Mouse (Mus musculus) liver, embryonic 16.5 days (tissue): ENCODE measurements around the gene Rgl1. TPM values are rescaled to one million over a fixed set of nuclear protein-coding genes. Genes with fewer than 3 reads are reported as not detected.

Source experiments
- ATAC-seq: fragments of 200-750 bp; cut with Nextera tagmentation; 2 replicates; pipeline ENCODE4 v1.8.0; 2017; ENCODE audit warnings: low read depth, mild to moderate bottlenecking, moderate number of reproducible peaks, moderate library complexity
- H3K27ac ChIP-seq: fragments of 300-500 bp; sonication (generic); 2 replicates; pipeline ENCODE4 v1.5.1; 2014; ENCODE audit warnings: mild to moderate bottlenecking, low read length
- H3K27me3 ChIP-seq: fragments of 300-500 bp; sonication (generic); 2 replicates; pipeline ENCODE4 v1.6.1; 2014; ENCODE audit warnings: low read depth, low read length, mixed read lengths; ENCODE audit not compliant: control insufficient read depth, insufficient read depth
- H3K36me3 ChIP-seq: fragments of 300-500 bp; sonication (generic); 2 replicates; pipeline ENCODE4 v1.6.1; 2014; ENCODE audit warnings: mild to moderate bottlenecking; ENCODE audit not compliant: control insufficient read depth, insufficient read depth
- H3K4me1 ChIP-seq: fragments of 300-500 bp; sonication (generic); 2 replicates; pipeline ENCODE4 v1.6.1; 2014; ENCODE audit warnings: low read depth, low read length, mixed read lengths; ENCODE audit not compliant: control insufficient read depth
- H3K4me2 ChIP-seq: fragments of 300-500 bp; sonication (generic); 2 replicates; pipeline ENCODE4 v1.6.1; 2014; ENCODE audit warnings: low read depth, low read length, mixed read lengths
- H3K4me3 ChIP-seq: fragments of 300-500 bp; sonication (generic); 2 replicates; pipeline ENCODE4 v1.5.1; 2014; ENCODE audit warnings: low read depth, mild to moderate bottlenecking, low read length
- H3K9ac ChIP-seq: fragments of 300-500 bp; sonication (generic); 2 replicates; pipeline ENCODE4 v1.6.1; 2014; ENCODE audit warnings: low read depth, low read length
- H3K9me3 ChIP-seq: fragments of 300-500 bp; sonication (generic); replicated peaks from 2 replicates; pipeline ENCODE4 v1.6.1; 2016; ENCODE audit warnings: low read length; ENCODE audit not compliant: control insufficient read depth
- whole genome bisulfite sequencing: fragments of 180-500 bp; shearing (Covaris S2); extraction: QIAGEN DNeasy Blood & Tissue Kit; methylation state at CpG from one replicate; pipeline ENCODE4 v1.1.7; 2014; ENCODE audit not compliant: insufficient replicate concordance; 5-methylcytosine and 5-hydroxymethylcytosine counted together
- polyA plus RNA-seq: library from polyadenylated mRNA; unstranded; fragments of >200 nt; fragmentation: Nextera tagmentation; extraction: Ambion mirVana; gene quantifications from 2 replicates; pipeline ENCODE4 v1.2.1, GENCODE M21; 2015

Rgl1 gene
- polyA plus RNA-seq, 1 experiment from 2014 or later: 14.2 TPM

DNA sequence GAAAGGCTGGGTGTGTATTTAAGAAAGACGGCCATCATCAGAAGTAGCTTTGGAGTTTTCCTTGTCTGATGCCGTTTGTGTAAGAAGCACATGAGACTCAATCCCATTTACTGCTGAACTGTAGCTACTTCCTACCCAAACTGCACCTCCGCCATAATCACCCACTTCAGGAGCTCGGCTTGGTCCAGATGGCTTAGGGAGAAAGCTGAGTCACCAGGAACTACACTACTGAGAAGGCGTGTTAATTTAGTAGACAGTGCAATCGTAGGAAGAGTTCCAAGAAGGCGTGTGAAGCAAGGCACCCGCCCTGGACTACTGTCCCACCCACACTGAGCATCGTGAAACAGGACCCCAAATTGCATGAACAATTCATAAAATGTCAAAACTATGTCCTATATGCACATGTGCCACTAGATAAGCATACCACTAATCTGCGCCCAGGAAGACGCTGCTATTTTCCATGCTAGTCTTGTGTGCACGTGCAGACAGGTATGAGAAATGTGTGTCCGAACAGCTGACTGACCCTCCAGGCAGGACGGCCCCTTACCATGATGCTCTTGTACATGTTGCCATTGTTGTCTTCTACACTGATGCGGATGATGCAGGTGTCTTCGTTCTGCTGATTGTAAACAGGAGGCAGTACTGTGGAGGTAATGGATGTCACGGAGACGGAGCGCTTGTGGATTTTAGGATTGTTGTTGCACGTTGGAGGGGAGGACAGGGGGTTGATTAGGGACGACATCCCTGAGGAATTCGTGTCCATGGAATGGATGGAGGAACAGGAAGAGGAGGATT is 241.9 kb downstream of the Rgl1 start:
- Histone ChIP-seq H3K27me3 (no peaks in the 10 kb centered on the region), H3K4me2 (no peak overlapping the region), H3K27ac (no peak overlapping the region), H3K36me3 (peaks cover 2% of the 10 kb centered on the region; the same call in 1 of the 2 replicates), H3K9ac (no peak overlapping the region), H3K4me3 (no peak overlapping the region), H3K9me3 (no peaks in the 10 kb centered on the region), H3K4me1 (peaks cover 3% of the 10 kb centered on the region)
- no peak for ATAC-seq
- 64% methylated on average over 22 of the region's 22 CpGs for WGBS

DNA sequence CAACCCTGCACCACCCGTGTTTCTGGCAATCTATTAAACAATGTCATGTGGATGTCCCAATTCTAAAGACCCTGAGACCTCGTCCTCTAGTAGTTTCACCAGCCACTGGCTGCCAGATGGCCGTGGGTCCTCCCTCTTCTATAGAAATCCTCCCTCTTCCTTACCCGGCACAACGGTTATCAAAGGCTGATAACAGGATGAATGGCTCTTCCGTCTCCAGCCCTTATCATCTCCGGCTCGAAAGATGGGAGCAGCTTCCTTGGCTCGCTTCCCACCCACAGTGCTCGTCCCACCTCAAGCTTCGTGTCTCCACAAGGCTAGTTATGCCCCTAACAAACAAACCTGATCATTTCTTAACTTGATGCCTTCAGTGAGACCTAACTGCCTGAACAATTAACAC is 242.9 kb downstream of the Rgl1 start:
- no peak overlapping the region for H3K4me2 ChIP-seq
- WGBS: 61% methylated on average over 11 of the region's 11 CpGs
- no peaks in the 10 kb centered on the region for H3K27me3 ChIP-seq
- H3K27ac ChIP-seq: no peak overlapping the region
- no peak overlapping the region for H3K9ac ChIP-seq
- no peaks in the 10 kb centered on the region; the same call in none of the 2 replicates for H3K4me1 ChIP-seq
- ATAC-seq: no peak
- H3K9me3 ChIP-seq: no peaks in the 10 kb centered on the region
- H3K36me3 ChIP-seq: peaks cover 2% of the 10 kb centered on the region; the same call in 1 of the 2 replicates
- no peak overlapping the region for H3K4me3 ChIP-seq

DNA sequence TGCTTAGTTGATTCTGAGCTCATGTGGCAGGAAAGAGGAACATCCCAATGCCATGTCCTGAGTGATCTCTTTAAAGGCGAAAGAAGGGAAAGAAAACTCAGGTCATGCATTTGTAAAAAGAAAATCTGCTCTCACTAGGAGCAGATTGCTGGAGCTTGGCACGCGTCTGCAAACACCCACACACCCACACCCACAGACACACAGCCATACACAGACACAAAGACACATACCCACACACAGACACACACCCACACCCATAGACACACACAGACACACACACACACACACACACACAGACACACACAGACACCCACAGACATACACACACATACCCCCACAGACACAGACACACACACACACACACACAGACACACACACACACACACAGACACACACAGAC is 243.9 kb downstream of the Rgl1 start:
- 61% methylated on average over 3 of the region's 3 CpGs for WGBS

DNA sequence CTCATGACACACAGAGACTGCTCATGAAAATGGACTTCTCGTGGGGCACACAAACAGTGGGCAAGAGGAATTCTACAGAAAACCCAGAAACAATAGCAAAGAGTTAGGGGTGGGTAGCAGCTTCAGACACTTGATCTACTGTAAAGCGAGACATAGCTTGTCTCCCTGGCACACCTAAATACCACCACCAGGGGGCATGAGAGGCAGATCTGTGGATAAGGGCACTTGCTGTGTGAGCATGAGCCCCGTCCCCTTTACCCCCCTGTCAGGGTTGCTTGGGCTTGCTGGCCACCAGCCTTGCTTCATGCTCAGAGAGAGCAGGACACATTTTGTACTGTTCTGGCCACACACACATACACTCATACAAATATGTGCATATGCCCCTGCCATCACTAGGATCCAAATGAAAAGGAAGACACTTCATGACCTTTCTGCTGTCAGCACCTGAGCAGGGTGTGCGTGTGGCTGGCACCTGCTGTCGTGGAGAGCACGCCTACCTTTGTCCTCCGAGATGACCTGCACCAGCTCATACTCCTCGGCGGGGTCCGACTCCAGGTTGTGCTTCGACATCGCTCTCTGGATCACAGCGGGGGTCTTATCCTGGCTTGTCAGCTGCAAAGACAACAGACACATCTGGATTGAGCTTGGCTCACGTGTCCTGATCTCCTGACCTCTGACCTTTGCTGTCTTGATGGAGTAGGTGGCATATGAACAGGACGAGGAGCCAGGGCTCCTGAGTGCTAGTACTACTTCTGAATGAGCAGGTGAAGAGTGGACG is 245.2 kb downstream of the Rgl1 start:
- ATAC-seq: no peak; the same call in 1 of the 2 replicates
- Histone ChIP-seq H3K27me3 (no peaks in the 10 kb centered on the region), H3K9ac (no peak overlapping the region), H3K9me3 (no peaks in the 10 kb centered on the region), H3K4me3 (no peak overlapping the region), H3K4me1 (no peaks in the 10 kb centered on the region; the same call in 1 of the 2 replicates), H3K36me3 (peaks cover 2% of the 10 kb centered on the region; the same call in 1 of the 2 replicates), H3K4me2 (no peak overlapping the region), H3K27ac (no peak overlapping the region)
- 63% methylated on average over 16 of the region's 16 CpGs for WGBS

More for the DNA sequence above, 243.9 kb downstream of the Rgl1 start:
- Histone ChIP-seq H3K4me2 (no peak overlapping the region), H3K4me3 (no peak overlapping the region), H3K4me1 (no peaks in the 10 kb centered on the region; the same call in 1 of the 2 replicates), H3K27me3 (no peaks in the 10 kb centered on the region), H3K9me3 (no peaks in the 10 kb centered on the region), H3K9ac (no peak overlapping the region), H3K36me3 (peaks cover 2% of the 10 kb centered on the region; the same call in 1 of the 2 replicates), H3K27ac (no peak overlapping the region)
- ATAC-seq: no peak

DNA sequence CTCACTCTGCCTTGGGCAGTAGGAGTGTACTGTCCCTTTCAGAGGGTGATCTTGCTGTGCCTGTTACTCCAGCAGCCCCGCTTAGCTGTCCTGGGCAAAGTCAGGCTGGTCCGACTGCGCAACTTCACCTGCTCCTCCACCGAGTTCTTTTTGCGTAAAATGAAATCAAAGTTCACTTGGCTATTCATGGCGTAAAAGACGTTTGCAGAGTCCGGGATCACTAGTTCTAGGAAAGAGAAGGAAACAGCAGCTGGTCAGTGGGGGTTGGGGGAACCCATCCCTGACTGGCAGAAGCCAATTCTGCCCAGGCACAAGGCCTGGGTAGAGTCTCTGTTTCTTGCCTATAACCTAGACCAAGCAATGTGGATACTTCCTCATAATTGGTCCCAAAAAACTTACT is 247.2 kb downstream of the Rgl1 start:
- no peaks in the 10 kb centered on the region for H3K27me3 ChIP-seq
- no peak for ATAC-seq
- 65% methylated on average over 8 of the region's 8 CpGs for WGBS

DNA sequence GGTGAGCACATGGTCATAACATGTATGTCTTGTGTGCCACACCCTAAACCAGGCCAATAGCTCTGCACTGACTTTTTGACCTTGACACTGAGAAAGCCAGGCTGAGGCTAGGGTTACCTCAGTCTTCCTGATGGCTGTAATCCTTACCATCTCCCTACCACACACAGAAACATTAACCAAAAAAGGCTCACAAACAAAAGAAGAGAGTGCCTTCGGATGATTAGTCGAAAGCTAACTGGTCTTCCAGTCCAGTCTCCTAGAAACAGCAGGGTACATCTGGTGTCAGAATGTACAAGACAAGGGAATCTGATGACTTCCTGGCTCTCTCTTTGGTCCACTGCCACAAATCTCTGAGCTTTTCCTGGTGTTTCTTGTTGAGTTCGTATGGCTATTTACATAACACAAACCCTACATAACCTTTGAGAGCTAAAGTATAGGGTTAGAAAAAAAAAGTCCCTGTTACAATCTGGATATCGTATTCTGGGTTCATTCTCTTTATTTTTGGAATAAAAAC is 249.0 kb downstream of the Rgl1 start:
- H3K9me3 ChIP-seq: no peaks in the 10 kb centered on the region
- WGBS: 59% methylated on average over 4 of the region's 4 CpGs
- H3K4me3 ChIP-seq: no peak overlapping the region
- no peak overlapping the region for H3K9ac ChIP-seq
- no peaks in the 10 kb centered on the region for H3K4me1 ChIP-seq
- H3K27me3 ChIP-seq: no peaks in the 10 kb centered on the region
- H3K36me3 ChIP-seq: no peaks in the 10 kb centered on the region
- H3K4me2 ChIP-seq: no peak overlapping the region
- no peak for ATAC-seq
- no peak overlapping the region for H3K27ac ChIP-seq

More for the DNA sequence above, 247.2 kb downstream of the Rgl1 start:
- Histone ChIP-seq H3K27ac (no peak overlapping the region), H3K4me1 (no peaks in the 10 kb centered on the region), H3K4me2 (no peak overlapping the region), H3K4me3 (no peak overlapping the region), H3K9me3 (no peaks in the 10 kb centered on the region), H3K9ac (no peak overlapping the region), H3K36me3 (no peaks in the 10 kb centered on the region)

DNA sequence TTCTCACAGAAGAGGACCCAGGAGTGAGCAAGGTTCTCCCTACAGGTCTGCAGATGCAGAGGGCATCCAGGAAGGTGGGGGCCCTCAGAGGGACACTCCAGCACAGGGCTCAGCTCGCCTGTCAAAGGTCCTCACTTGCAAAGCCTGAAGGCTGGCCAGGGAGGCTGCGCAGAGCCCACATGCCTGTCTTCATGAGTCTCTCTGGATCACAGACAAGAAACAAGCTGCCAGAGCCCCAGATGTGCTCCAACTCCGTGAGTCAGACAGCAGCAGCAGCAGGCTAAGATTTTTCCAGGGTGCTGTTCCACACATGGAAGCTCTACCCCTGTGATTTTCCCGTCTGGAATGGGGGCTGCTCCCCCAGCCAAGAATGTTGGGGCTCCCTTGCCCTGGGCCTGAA is 251.9 kb downstream of the Rgl1 start:
- H3K9ac ChIP-seq: no peak overlapping the region
- ATAC-seq: no peak
- no peaks in the 10 kb centered on the region for H3K9me3 ChIP-seq
- no peaks in the 10 kb centered on the region for H3K27me3 ChIP-seq
- WGBS: 52% methylated on average over 4 of the region's 4 CpGs
- H3K27ac ChIP-seq: no peak overlapping the region
- H3K4me3 ChIP-seq: no peak overlapping the region
- no peaks in the 10 kb centered on the region for H3K36me3 ChIP-seq
- H3K4me2 ChIP-seq: no peak overlapping the region
- no peaks in the 10 kb centered on the region for H3K4me1 ChIP-seq

DNA sequence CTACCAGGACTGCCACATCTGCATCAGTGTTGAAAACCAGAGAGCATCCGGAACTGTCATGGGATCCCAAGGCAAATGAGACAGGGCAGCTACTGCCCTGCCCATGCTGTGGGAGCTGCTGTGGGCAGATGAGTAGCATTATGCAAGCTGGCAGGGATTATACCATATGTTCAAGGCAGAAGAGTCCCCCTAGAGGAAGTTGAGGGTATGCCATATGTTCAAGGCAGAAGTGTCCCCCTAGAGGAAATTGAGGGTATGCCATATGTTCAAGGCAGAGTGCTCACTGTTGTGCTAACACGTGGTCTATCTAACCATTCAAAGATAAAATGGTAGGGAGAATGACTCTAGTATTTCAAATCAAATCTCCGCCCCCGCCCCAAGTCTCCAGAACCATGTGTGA is 254.9 kb downstream of the Rgl1 start:
- no peak overlapping the region for H3K9ac ChIP-seq
- WGBS: 43% methylated on average over 4 of the region's 4 CpGs
- ATAC-seq: no peak; the same call in 1 of the 2 replicates

More for the DNA sequence above, 254.9 kb downstream of the Rgl1 start:
- Histone ChIP-seq H3K9me3 (no peaks in the 10 kb centered on the region), H3K36me3 (no peaks in the 10 kb centered on the region), H3K4me3 (no peak overlapping the region), H3K4me1 (no peaks in the 10 kb centered on the region), H3K27me3 (no peaks in the 10 kb centered on the region), H3K27ac (no peak overlapping the region), H3K4me2 (no peak overlapping the region)
